Mouse (Mus musculus) stomach, embryonic 14.5 days (tissue): ENCODE results near the gene Abcb10. TPM values are rescaled to one million over a fixed set of nuclear protein-coding genes. Genes with fewer than 3 reads are reported as not detected.
A peak's percentile ranks its signal among the peaks of the same experiment; 100 is the strongest.

Experiments
- ATAC-seq: fragments of 200-750 bp; cut with Nextera tagmentation; 2 replicates; pipeline ENCODE4 v1.8.0; 2017; ENCODE audit warnings: low read depth, moderate TSS enrichment; ENCODE audit not compliant: insufficient number of reproducible peaks, insufficient read depth, low FRiP score
- H3K27ac ChIP-seq: fragments of 300-500 bp; sonication (generic); 2 replicates; pipeline ENCODE4 v1.5.1; 2014; ENCODE audit warnings: mild to moderate bottlenecking, low read length, moderate library complexity, mixed read lengths
- H3K27me3 ChIP-seq: fragments of 300-500 bp; sonication (generic); 2 replicates; pipeline ENCODE4 v1.6.1; 2014; ENCODE audit warnings: low read length, control low read depth, mixed read lengths; ENCODE audit not compliant: control insufficient read depth, insufficient read depth
- H3K36me3 ChIP-seq: fragments of 300-500 bp; sonication (generic); 2 replicates; pipeline ENCODE4 v1.6.1; 2014; ENCODE audit warnings: mild to moderate bottlenecking, control low read depth, low read length, moderate library complexity, mixed read lengths; ENCODE audit not compliant: control insufficient read depth, insufficient read depth
- H3K4me1 ChIP-seq: fragments of 300-500 bp; sonication (generic); 2 replicates; pipeline ENCODE4 v1.6.1; 2014; ENCODE audit warnings: low read length, control low read depth, mixed read lengths; ENCODE audit not compliant: control insufficient read depth, insufficient read depth
- H3K4me2 ChIP-seq: fragments of 300-500 bp; sonication (generic); replicated peaks from 2 replicates; pipeline ENCODE4 v1.6.1; 2014; ENCODE audit warnings: low read depth, low read length, control low read depth
- H3K4me3 ChIP-seq: fragments of 300-500 bp; sonication (generic); 2 replicates; pipeline ENCODE4 v1.5.1; 2014; ENCODE audit warnings: low read depth, low read length, control low read depth
- H3K9ac ChIP-seq: fragments of 300-500 bp; sonication (generic); replicated peaks from 2 replicates; pipeline ENCODE4 v1.6.1; 2014; ENCODE audit warnings: low read depth, mild to moderate bottlenecking, control low read depth, low read length, moderate library complexity, mixed read lengths
- H3K9me3 ChIP-seq: fragments of 300-500 bp; sonication (generic); 2 replicates; pipeline ENCODE4 v1.6.1; 2016; ENCODE audit warnings: low read depth, low read length, control low read depth; ENCODE audit not compliant: control insufficient read depth
- WGBS: fragments of 180-500 bp; shearing (Covaris S2); extraction: QIAGEN DNeasy Blood & Tissue Kit; methylation state at CpG from one replicate; pipeline ENCODE4 v1.1.7; 2014; 5-methylcytosine and 5-hydroxymethylcytosine counted together
- polyA plus RNA-seq: library from polyadenylated mRNA; unstranded; fragments of >200 nt; fragmentation: Nextera tagmentation; extraction: Ambion mirVana; gene quantifications from 2 replicates; pipeline ENCODE4 v1.2.1, GENCODE M21; 2014

The Abcb10 gene
- polyA plus RNA-seq, 1 experiment from 2014 or later, result 23.8 TPM

DNA sequence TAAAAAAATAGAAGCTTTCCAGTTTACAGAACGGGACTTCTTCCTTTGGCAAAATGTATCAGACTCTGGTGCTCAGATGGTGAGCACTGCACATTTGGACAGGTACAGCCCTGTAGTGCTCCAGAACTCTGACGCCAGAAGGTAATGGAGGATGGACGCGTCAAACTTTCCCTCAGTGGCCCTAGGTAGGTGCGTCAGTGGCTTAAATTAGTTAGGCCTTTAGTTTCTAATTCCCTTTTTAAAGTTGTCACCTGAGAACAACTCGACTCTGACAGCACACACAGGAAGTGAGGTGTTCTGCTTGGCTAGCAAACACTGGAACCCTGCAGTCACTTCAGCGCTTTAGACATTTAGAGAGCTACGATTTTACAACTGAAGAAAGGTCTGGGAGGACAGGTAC is 29.2 kb downstream of the Abcb10 start:
- H3K27me3 ChIP-seq, result no peaks in the 10 kb centered on the region
- H3K4me1 ChIP-seq, result 0 out of 2 replicates have a peak, but pooled peaks cover 6% of the 10 kb centered on the region
- H3K4me2 ChIP-seq, result no peak overlapping the region
- WGBS, result 90% methylated on average over 8 of the region's 8 CpGs
- no peak for ATAC-seq
- peaks cover 21% of the 10 kb centered on the region; the same call in 1 of the 2 replicates for H3K36me3 ChIP-seq
- no peak overlapping the region for H3K27ac ChIP-seq
- no peak overlapping the region for H3K9ac ChIP-seq
- no peak overlapping the region for H3K4me3 ChIP-seq
- H3K9me3 ChIP-seq, result no peaks in the 10 kb centered on the region

DNA sequence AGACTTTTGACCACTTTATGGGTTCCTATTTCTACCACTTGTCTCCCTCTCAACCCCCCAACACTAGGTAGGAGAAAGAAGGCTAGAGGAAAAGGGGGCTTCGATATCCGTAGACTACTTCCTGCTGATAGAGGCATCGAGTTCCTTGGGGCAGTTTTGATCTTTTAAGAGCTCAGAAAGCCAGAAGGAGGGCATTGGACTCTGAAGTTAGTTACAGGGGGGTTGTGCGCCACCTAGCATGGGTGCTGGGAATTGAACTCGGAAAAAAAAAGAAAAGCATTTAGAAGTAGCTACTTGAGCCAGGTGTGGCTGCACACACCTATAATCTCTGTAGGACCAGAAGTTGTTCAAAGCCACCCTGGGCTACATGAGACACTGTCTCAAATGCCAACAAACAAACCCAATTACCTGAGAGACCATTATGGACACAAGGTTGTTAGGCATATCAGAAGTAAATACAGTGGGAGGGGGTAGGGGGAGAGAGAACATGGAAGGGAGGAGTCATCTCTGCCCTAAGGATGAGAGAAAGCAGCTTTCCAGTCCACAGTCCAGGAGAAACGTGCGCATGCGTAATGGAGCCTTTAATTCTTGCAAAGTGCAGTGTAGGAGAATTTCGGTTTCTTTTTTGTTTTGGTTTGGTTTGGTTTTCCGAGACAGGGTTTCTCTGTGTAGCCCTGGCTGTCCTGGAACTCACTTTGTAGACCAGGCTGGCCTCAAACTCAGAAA is 32.7 kb downstream of the Abcb10 start:
- H3K9me3 ChIP-seq, result no peaks in the 10 kb centered on the region
- WGBS, result 32% methylated on average over 10 of the region's 10 CpGs
- H3K4me3 ChIP-seq, result peak overlapping the region; percentile 99
- H3K36me3 ChIP-seq, result peaks cover 18% of the 10 kb centered on the region
- peak overlapping the region; percentile 85 for H3K27ac ChIP-seq
- peak overlapping the region; percentile 96 for H3K4me2 ChIP-seq
- peak overlapping the region; percentile 78 for H3K9ac ChIP-seq
- no peak; the same call in 1 of the 2 replicates for ATAC-seq
- H3K4me1 ChIP-seq, result peaks cover 11% of the 10 kb centered on the region; the same call in 1 of the 2 replicates
- no peaks in the 10 kb centered on the region for H3K27me3 ChIP-seq

DNA sequence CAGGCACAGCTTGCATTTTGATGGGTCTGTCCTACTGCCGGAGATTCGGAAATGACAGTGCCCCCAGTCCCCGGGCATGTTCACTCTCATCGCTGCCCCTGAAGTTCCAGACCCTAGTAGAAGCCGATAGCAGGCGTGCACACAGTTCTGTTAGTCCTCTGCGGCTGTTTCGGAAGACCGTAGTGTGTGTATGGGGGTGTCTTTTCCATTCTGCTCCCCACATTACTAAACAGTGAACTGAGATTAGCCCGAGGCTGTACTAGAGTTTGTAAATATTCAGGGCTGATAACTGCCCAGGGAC is 33.3 kb downstream of the Abcb10 start:
- H3K9me3 ChIP-seq, result no peaks in the 10 kb centered on the region
- peak overlapping the region; percentile 96 for H3K4me2 ChIP-seq
- peaks cover 11% of the 10 kb centered on the region; the same call in 1 of the 2 replicates for H3K4me1 ChIP-seq
- peak overlapping the region; percentile 78 for H3K9ac ChIP-seq
- H3K27ac ChIP-seq, result peak overlapping the region; percentile 85
- H3K36me3 ChIP-seq, result peaks cover 18% of the 10 kb centered on the region
- WGBS, result 2% methylated on average over 10 of the region's 10 CpGs
- ATAC-seq, result 0 out of 2 replicates have a peak, but pooled peaks have one; percentile 42
- no peaks in the 10 kb centered on the region for H3K27me3 ChIP-seq
- H3K4me3 ChIP-seq, result peak overlapping the region; percentile 99

DNA sequence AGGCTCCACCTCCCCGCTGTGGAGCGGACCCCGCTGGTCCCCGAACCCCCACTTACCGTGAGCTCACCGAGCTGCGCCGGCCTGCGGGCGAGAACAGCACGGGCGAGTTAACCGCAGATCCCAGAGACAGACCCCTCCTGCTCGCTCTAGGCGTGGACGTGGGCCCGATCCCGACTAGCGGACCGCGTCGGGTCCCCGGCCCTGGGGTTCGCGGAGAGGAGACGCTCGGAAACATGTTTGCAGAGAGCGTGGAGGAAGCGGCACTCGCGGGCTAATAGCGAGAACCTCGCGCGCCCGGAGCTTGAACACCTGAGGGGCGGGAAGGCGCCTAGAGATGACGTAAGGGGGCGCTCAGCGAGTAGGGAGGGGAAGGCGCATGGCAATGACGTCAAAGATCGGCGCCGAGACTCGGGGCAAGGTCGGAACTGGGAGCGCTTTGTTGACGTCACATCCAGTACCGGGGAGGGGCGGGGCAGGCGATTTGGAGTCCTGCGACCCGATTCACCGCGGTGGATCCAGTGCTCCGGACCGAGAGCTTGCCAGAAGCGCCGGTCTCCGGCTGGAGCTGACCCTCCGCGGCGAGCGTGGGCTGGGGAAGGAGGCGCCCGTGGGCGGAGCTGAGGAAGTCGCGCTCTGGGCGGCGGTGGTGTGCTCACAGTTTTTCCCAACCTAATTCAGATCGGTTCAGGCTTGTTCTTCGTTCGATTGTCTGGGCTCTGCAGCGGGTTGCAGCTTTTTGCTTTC is 33.8 kb downstream of the Abcb10 start, which contains the start of gene Nup133:
Nup133 (minus strand) TSS at position 324 of the 744 bp plus-strand sequence.
- Histone ChIP-seq H3K4me1 (peaks cover 11% of the 10 kb centered on the region; the same call in 1 of the 2 replicates), H3K9me3 (no peaks in the 10 kb centered on the region), H3K27me3 (no peaks in the 10 kb centered on the region), H3K4me3 (peak within 1 kb of the TSS; percentile 99), H3K36me3 (peaks cover 16% of the 10 kb centered on the region), H3K4me2 (peak within 1 kb of the TSS; percentile 96), H3K9ac (peak within 1 kb of the TSS; percentile 78), H3K27ac (peak within 1 kb of the TSS; percentile 85)
- under 1% methylated on average over 77 of the region's 77 CpGs for WGBS
- peak; percentile 84 for ATAC-seq

DNA sequence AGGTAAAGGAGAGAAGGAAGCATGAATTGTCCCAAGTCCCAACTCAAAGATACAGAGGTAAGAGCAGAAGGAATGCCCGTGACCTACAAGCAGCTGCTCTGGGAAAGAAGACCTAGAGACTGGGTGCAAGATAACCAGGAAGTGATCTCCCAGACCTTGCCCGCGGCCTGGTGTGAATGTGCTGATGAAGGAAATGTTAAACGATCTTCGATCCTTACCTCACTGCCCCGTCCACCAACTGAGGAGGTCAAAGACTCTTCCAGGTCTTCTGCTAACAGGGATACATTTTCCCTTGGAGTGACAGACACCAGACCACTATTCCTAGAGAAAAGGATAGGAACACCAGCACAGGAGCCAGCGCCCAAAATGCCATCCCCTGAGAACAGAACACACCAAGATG is 53.9 kb downstream of the Abcb10 start:
- Histone ChIP-seq H3K4me3 (no peak overlapping the region), H3K9ac (no peak overlapping the region), H3K27ac (no peak overlapping the region), H3K27me3 (no peaks in the 10 kb centered on the region), H3K36me3 (peaks cover 57% of the 10 kb centered on the region), H3K9me3 (no peaks in the 10 kb centered on the region), H3K4me1 (no peaks in the 10 kb centered on the region), H3K4me2 (no peak overlapping the region)
- no peak for ATAC-seq
- WGBS, result 95% methylated on average over 7 of the region's 7 CpGs

DNA sequence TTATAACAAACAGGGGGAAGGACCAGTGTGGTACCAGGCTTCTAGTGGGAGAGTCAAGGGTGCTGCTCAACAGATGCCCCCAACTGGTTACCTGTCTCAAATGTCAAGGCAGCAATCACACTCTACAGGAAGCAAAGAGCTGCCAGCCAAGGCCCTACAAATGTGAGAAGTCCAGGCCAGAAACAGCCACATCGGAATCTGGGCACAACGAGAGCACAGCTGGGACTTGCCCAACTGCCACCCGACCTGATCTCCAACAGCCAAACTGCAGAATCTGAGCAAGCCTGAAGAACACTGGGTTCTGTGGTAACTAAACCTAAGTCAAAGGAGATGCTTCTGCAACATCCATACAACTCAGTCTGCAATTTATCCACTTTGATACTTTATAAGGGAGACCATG is 57.3 kb downstream of the Abcb10 start:
- Histone ChIP-seq H3K4me2 (no peak overlapping the region), H3K4me3 (no peak overlapping the region), H3K36me3 (peaks cover 65% of the 10 kb centered on the region), H3K9me3 (no peaks in the 10 kb centered on the region), H3K9ac (no peak overlapping the region), H3K27ac (no peak overlapping the region), H3K27me3 (no peaks in the 10 kb centered on the region), H3K4me1 (no peaks in the 10 kb centered on the region)
- 91% methylated on average over 3 of the region's 3 CpGs for WGBS
- no peak for ATAC-seq

DNA sequence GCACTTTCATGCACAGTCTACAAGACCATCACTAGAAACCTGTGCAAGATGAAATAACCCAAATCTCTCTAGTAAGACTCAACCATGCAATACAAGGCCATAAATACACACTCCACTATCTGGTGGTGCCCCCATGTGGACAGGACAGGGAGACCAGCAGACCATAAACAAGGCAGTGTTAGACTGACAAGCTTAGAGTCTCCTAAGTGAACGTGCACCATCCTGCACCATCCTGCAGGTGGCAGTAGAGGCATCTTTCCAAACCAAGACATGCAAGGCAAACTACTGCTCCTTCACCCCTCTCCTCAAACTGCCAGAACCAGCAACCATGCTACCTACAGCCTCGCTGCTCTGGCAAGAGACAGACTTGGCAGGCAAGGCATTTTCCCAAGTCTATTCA is 58.2 kb downstream of the Abcb10 start:
- Histone ChIP-seq H3K4me2 (no peak overlapping the region), H3K27ac (no peak overlapping the region), H3K9me3 (no peaks in the 10 kb centered on the region), H3K27me3 (no peaks in the 10 kb centered on the region), H3K9ac (no peak overlapping the region), H3K4me1 (no peaks in the 10 kb centered on the region), H3K36me3 (peaks cover 66% of the 10 kb centered on the region), H3K4me3 (no peak overlapping the region)
- 14% methylated on average over 2 of the region's 2 CpGs for WGBS
- ATAC-seq, result peak; percentile 53

DNA sequence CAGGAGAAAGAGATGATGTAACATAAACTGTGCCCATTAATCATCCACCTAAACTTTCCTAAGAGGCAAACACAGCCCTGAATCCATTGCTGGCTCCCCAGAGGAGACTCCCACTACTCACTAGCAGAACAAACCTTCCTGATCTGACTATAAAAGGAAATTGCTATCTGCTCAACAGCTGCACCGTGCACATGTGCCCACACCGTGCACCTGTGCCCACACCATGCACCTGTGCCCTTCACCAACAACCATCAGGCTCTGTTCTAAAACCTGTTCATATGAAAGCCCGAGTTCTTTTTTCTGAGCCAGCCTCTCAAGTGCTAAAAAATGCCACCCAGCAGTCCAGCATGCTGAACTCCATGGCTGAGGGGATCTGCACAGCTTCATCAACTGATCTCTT is 68.3 kb downstream of the Abcb10 start:
- no peak overlapping the region for H3K27ac ChIP-seq
- H3K4me3 ChIP-seq, result no peak overlapping the region
- no peaks in the 10 kb centered on the region for H3K4me1 ChIP-seq
- H3K27me3 ChIP-seq, result no peaks in the 10 kb centered on the region
- H3K9ac ChIP-seq, result no peak overlapping the region
- no peaks in the 10 kb centered on the region for H3K9me3 ChIP-seq
- 96% methylated on average over 3 of the region's 3 CpGs for WGBS
- no peak for ATAC-seq
- no peak overlapping the region for H3K4me2 ChIP-seq
- peaks cover 66% of the 10 kb centered on the region for H3K36me3 ChIP-seq
